Mouse (Mus musculus): ENCODE results near the gene Hic2. TPM values are rescaled to one million over a fixed set of nuclear protein-coding genes. Genes with fewer than 3 reads are reported as not detected.
"Not testable (repeated sequence)": the region's sequence is repeated elsewhere in the genome, so short reads cannot be mapped to it uniquely, and the experiment has no call there.

Hic2 gene
- polyA plus RNA-seq (2015; fragmentation: Nextera tagmentation; extraction: Ambion mirVana): 1.5 and 2.2 TPM in 2 replicates

DNA sequence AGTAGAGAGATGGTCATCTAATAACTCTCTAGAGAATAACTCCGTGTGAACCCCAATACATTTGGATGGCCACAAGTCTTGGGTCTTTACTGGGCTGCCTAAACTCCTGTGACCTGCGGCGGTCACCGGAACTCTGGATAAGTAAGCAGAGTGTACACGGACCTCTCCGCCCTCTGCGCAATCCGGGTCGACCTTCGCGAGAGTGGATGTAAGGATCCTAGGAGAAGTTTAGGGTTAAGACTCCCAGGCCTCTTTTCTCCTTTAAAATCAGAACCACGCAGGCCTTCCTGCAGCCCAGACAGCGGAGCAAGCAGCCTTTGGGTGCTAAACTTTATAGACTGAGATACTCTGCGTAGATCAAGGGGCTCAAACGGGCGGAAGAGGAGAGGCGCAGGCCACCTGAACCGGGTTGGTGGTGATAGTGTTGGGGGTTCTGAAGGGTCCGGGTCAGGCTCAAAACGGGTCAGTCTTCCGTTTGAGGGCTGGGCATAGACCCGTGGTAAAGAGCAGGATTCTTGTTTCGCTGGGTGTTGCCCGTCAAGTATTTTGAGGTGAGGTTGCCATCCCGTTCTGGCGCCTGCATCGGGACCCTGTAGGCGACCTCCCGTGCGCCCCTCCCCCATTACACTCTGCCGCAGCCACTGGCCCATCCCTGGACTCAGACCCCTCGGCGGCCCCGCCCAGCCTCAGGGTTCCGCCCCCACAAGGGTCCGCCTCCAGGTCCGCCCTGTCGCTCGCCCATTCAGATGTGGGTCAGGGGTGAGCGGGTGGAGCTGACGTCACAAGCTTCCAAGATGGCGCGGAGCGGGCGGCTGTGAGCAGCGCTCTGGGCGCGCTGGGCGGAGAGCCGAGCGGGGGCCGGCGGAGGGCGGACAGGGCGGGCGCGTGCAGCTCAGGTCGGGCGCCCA, at the start of gene Hic2:
Hic2 (plus strand) TSS at position 779 of the 908 bp plus-strand sequence.
- DNase-seq (ENCODE audit: low spot score): peak; percentile 90

DNA sequence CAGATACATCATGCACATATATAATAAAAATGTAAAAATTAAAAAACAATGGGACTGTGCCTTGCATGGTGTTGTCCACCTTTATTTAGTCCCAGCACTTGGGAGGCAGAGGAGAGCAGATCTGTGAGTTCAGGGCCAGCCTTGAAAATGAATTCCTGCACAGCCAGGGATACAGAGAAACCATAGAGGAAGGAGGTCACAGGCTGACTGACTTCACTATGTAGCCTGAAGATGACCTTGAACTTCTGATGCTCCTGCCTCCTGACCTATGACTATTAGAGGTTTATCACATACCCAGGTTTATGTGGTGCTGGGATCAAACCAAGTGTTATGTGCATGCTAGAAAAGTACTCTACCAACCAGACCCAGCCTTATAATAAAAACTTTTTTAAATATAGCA, 47.9 kb upstream of the Hic2 start:
- DNase-seq (ENCODE audit: low spot score): no peak

DNA sequence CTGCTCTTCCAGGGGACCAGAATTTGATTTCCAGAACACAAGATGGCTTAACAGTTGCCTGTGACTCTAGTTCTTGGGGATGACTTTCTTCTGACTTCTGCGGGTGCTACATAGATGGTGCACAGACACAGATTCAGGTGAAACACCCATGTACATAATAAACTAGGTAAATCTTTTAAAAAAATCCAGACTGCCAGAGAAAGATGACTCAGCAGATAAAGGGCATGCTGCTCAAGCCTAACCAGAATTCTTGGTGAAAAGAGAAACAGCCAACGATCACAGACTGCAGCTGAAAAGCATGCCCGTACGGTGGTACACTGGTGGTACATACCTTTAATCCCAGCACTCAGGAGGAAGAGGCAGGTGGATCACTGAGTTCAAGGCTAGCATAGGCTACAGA, 39.5 kb upstream of the Hic2 start:
- DNase-seq (ENCODE audit: low spot score): no peak

DNA sequence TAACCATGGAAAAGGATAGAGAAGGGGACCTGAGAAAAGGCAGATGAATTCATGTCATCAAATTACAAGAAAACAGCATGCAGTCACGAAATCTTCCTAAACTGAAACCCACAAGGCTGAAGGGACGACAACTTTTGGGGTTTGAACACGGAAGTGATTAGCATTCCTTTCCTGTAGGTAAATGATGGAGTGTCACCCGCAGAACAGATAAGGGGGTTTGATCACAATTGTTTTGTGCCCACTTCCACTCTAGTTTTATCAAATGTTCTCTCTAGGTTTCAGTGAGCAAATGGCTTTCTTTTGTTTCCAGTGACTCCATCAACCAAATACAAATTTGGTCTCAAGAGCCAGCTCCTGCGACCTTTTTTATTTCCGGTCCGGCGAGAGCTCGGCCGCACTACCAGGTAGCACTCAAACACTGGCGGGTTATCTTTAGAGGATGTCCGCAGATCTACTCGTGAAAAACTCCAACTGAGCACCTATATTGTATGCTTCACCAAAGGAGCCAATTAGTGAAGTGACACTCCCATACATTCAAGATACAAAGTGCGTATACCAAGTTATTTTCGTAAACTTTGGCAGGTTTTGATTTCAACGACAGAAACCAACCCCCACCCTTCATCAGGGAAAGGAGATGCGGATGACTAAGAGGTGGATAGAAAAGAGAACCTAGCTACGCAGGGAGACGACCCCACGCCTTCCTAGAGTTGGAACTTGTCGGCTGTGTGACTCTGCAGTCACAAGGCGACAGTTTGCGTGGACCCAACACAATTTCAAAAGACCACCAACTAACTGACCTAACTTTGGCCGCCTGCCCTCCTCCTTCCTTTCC, 33.0 kb upstream of the Hic2 start:
- DNase-seq (ENCODE audit: low spot score): peak; percentile 8

DNA sequence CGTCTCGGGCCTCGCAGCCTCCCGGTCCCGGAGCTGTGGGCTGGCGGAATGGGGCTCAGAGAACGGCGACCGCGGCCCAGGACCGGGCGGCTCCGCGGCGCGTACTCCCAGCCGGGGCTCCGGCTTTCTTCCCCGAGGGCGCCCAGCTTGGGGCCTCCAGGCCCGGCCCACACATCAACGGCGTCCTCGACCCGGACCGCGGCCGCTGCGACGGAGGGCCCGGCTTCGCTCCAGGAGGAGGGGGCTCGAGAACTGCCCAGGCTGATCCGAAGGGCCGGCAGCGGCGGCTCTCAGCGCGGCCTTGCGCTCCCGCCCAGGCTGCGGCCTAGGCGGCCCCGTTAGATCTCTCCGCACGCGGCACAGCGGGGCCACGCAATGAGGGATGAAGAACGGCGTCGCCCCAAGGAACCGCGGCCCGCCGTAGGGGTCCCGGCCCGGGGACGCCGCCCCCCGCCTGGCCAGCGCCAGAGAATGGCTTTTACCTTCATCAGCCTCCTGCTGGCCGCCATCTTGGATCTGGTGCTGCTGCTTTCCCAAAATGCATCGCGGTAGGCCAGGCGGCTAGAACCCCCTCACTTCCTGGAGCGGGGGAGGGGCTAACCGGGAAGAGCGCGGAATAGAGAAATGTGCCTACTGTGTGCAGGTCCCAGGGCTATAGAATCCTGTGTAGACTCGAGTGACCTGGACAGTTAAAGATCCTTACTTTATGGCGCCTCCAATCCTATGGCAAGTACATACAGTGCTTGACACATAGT, 32.2 kb upstream of the Hic2 start:
- DNase-seq (ENCODE audit: low spot score): peak; percentile 86

DNA sequence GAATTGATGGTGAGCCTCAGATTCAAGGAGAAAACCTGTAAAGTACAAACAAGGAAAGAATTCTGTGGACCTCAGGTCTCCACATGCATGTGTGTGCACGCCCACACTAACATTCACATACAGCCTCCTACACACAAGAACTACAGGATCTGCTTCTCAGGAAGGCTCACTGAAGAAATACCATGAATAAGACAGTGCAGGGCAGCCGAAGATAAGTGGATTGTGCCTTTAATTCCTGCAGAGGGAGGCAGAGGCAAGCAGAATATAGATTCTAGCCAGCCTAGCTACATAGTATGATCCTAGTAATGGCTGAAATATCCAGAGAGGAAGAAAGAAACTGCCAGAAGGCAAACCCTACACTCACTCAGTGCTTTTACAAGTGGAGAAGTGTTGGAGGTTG, 31.4 kb upstream of the Hic2 start:
- DNase-seq (ENCODE audit: low spot score): peak; percentile 5

DNA sequence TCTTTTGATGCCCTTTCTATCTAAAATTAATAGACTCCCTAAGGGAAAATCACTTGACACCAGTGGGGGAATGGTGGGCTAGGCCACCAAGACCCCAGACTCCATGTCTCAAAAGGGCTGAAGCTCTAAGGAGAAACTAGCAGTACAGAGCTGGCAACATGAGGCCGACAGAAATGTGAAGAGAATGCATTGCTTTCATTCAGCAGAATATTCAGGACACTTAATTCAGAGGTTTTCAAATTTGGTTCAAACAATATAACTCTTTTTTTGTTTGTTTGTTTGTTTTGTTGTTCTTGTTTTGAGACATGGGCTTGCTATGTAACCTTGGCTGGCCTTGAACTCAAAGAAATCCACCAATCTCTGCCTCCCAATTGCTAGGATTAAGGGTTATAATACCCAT, 30.8 kb upstream of the Hic2 start, which contains the start of gene Ube2l3:
Ube2l3 (minus strand) TSS at position 101 of the 400 bp plus-strand sequence.
- no peak for DNase-seq (ENCODE audit: low spot score)

DNA sequence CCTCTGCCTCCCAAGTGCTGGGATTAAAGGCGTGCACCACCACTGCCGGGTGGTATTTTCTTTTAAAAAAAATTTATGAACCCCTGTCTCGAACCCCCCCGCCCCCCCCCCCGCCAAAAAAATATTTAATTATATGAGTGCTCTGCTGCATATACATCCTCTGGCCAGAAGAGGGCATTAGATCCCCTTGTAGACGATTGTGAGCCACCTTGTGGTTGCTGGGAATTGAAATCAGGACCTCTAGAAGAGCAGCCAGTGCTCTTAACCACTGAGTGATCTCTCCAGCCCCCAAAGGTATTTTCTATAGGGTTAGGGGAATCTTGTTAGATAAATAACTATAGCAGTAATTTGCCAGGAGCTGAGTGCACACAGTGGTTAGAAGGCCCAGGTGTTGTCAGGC, 28.4 kb upstream of the Hic2 start:
- peak; percentile 72 for DNase-seq (ENCODE audit: low spot score)

DNA sequence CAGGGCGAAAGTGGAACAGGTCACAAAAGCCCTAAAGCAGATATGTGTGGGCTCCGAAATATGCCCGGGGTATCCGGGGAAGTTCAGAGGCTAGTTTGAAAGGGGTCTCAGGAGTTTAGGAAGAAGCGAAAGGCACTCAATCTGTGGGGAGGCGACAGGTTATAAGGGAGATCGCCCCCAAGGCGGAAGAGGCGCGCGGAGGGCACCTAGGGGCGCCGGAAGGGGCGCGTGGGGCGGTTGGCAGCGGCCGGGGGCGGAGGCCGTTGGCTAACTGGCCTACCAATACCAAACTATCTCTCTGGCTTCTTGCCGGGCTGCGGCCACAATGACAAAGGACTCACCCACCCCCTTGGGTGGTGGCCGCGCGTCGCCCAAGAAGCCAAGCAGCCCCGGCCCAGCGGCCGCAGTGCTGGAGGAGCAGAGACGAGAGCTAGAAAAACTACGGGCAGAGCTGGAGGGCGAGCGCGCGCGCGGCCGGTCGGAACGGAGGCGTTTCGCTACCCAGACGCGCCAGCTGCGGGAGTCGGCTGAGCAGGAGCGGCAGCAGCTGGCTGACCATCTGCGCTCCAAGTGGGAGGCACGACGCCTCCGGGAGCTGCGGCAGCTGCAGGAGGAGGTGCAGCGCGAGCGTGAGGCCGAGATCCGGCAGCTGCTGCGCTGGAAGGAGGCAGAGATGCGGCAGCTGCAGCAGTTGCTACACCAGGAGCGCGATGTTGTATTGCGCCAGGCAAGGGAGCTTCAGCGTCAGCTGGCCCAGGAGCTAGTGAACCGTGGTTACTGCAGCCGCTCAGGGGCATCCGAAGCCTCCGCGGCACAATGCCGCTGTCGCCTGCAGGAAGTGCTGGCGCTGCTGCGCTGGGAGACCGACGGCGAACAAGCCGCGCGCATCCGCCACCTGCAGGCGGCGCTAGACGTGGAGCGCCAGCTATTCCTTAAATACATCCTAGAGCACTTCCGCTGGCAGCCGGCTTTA, 24.7 kb upstream of the Hic2 start, which contains the start of gene Rimbp3:
Rimbp3 (plus strand) TSS at position 215 of the 973 bp plus-strand sequence.
- DNase-seq (ENCODE audit: low spot score): peak; percentile 88

DNA sequence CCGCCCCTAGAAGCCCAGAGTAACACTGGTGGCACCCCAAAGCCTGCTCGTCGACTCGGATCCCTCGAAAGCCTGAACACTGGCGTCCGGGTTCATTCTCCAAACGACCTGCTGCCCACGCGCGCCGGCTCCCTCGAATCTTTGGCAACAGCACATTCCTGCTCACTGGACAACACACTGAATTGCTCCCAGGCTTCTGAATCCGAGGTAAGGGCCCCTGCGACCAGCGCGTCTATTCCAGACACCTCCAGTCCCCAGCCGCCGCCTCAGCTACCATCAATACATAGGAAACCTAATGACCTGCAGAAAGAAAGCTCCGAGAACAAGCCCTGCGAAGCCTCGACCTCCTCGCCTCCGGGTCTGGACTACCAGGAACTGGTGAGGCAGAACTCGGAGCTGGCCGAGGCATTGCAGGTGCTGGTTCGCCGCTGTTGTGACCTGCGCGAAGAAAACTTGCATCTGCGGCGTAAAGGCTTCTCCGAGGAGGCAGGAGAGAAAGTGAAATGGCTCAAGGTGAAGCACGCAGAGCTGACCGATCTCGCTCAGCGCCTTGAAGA, 23.9 kb upstream of the Hic2 start:
- DNase-seq (ENCODE audit: low spot score): no peak

DNA sequence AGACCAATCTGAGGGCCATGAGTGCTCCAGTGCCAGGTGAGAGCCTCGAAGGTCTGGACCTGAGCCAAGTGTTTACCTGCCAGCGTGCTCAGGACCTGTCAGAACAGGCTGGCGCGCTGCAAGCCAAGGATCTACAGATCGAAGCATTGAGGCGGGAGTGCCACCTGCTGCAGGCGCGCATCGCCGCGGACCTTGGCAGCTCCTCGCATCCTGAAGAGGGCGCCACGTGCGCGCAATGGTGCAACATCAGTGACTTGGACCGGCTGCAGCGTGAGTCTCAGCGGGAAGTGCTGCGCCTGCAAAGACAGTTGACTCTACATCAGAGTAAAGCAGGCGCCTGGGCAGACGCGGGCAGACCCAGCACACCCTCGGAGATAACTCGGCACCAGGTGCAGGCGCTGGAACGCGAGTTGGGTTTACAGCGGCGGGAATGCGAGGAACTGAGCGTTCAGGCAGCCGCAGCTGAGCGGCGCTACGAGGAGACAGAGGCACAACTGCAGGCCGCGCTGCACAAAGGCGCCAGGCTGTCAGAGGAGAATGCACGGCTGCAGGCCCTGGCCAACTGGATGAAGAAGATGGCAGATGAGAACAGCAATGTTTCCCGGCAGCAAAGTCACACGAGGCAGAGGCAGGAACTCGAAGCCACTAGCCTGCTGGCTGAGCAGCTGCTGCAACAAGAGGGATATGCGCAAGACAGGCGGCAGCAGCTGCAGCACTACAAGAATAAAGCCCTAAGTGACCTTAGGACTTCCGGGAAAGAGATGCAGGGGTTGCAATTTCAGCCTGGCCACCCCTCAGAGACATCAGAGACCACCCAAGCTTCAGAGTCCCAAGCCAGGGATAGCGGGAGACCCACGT, 23.2 kb upstream of the Hic2 start:
- DNase-seq (ENCODE audit: low spot score): peak; percentile 92

DNA sequence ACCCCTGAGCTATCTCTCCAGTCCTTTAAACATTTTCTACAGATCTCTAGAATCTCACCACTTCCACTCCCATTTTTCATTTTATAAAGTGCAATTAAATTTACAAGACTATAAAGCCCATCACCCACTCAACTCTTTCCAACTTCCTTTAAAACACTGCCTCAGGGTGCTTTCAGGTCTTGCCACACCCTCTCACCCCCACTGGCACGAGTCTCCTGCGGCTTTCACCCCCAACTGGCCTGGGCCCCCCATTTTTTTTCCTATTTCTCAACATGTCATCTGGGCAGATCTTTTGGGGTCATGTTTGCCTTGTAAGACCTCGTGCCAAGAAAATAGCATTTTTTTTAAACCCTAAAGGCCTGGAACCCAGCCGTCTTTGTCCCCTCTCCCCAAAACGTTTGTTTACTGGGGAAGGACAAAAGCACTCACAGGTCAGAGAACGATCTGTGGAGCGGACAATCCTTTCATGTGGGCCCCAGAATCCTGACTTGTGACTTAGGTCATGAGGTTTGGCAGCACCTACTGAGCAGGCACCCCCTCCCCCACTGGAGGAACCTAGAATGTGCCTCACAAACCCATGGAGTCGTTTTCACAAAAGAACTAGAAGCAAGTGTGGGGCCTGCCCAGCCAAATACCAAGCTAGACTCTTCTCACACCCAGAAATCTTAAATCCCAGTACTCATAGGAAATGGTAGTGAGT, 16.3 kb upstream of the Hic2 start:
- no peak for DNase-seq (ENCODE audit: low spot score)

DNA sequence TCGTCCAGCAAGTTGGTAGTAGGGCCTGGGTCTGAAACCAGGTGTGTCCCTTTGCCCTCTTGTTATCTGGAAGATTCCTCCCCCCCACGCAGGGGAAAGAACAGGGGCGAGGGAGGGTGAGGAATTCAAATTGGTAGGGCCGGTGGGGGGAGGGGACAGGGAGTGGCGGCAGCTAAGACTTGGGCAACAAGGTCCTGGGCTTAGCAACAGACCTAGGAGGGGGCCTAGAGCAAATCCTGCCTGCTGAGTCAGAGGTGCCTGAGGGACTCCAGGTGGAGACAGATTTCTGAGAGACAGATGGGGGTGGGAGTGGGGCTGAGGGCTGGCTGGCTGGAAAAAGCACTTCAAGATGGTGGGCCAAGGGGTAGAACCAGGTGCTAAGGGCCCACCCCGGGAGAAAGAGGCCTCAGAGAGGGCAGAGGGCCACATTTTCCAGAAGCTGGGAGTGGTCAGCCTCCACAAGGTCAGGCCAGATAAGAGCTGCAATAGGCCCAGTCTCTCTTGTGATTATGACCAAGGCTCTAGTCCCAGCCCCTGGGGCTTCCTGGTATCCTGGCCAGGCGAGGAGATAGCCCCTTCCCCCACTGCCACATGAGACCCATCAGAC, 13.1 kb upstream of the Hic2 start:
- no peak for DNase-seq (ENCODE audit: low spot score)

DNA sequence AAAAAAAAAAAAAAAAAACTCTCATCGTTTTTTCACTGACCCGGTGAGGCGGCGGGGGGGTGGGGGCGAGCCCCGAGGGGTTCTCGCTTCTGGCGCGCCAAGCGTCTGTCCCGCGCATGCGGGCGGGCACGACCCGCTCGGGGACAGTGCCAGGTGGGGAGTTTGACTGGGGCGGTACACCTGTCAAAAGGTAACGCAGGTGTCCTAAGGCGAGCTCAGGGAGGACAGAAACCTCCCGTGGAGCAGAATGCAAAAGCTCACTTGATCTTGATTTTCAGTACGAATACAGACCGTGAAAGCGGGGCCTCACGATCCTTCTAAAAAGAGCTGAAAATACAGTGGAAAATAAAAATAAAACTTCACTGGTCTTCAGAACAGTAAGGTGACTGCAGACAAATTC, 11.2 kb upstream of the Hic2 start:
- DNase-seq (ENCODE audit: low spot score): peak; percentile 86

DNA sequence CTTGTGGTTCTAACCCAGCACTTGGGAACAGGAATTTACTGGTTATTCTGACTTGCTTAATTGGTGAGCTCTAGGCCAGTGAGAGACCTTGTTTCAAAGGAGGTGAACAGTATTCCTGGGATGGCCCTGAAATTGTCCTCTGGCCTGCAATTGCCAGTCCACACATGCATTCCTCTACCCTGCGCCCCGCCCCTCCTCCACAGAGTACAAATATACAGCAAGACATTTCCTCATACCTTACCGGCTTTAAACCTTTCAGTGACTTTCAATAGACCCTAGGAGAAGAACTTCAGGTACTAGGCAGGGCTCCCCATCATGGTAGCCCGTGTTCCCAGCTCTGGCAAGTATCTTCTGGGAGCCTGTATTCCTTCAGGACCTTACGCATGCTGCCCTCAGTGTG, 7.8 kb upstream of the Hic2 start:
- no peak for DNase-seq (ENCODE audit: low spot score)

DNA sequence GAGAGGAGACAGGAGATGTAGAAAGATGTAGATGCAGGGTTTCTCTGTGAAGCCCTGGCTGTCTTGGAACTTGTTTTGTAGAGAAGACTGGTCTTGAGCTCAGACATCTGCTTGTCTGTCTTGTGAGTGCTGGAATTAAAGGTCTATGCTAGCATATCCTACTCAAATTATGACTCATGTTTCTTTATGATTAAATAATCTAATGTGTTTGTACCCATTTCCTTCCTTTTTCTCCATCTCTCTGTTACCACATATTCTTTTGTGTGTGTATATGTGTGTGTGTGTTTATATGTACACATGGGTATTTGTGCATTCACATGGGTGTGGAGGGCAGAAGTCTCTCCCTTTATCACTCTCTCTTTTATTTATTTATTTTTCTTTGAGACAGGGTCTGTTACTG, 6.9 kb upstream of the Hic2 start:
- no peak for DNase-seq (ENCODE audit: low spot score)

DNA sequence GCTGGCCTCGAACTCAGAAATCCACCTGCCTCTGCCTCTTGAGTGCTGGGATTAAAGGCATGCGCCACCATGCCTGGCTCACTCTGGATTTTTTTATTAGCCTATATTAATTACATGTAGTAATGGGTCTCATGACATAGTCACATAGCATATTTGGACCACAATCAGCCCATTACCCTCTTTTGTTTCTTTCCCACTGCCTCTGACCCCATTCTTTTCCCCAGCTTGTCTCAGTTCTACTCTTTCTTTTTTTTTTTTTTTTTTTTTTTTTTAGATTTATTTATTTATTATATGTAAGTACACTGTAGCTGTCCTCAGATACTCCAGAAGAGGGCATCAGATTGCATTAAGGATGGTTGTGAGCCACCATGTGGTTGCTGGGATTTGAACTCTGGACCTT, 1.8 kb upstream of the Hic2 start:
- not testable (repeated sequence) for DNase-seq (ENCODE audit: low spot score)

Data from thymus, postnatal 0 days (tissue).